Mouse (Mus musculus): ENCODE data around the gene Ccl1.

DNA sequence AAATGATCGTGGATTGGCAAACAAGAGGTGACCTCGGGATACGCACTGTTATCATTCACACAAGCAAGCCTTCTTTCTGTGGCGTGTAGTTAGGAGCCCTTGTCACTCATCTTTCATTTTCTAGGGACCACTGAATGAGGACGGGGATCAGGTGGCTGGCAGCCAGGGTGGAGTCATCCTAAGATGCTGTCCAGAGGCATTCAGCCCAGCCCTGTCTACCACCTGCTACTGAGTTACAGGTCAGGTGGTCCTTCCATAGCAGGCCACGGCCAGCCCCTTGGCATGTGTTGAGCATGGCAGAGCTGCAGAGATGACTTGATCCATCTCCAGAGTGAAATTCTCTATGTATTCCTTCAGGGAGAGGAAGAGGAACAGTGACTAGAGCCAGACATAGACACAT, 123.1 kb downstream of the Ccl1 start:
- no peak for TF ChIP-seq MAZ (IDR thresholded peaks at IDR 0.05; ENCODE audit: low read depth, low read length)
- no peak for TF ChIP-seq CTCF (conservative IDR thresholded peaks at IDR 0.05 in 1 of 2, IDR thresholded peaks at IDR 0.05 in 1 of 2; ENCODE audit: low read depth in 2 of 2, low read length in 2 of 2)
- no peak for TF ChIP-seq POLR2A (IDR thresholded peaks at IDR 0.05; ENCODE audit: low read depth, low read length)
- TF ChIP-seq SIN3A (IDR thresholded peaks at IDR 0.05; ENCODE audit: low read length) = no peak

Measured in CH12.LX (cell line).